Mouse (Mus musculus) layer of hippocampus, adult 18-20 months (tissue): ENCODE data around the gene 4930432M17Rik. TPM values are rescaled to one million over a fixed set of nuclear protein-coding genes. Genes with fewer than 3 reads are reported as not detected.

ENCODE experiments used
- DNase-seq, 2 experiments: peaks; one replicate each; pipeline ENCODE4 v3.0.0; 2022; ENCODE audit warnings: low spot score in 2 of 2
- long read RNA-seq: library from polyadenylated mRNA; stranded (forward); transcript quantifications from one replicate; pipeline ENCODE4 v2.0.0, GENCODE M21; 2021
- total RNA-seq, 2 experiments: library from RNA; stranded (reverse); gene quantifications; 2 replicates each; pipeline ENCODE4 v1.2.3; 2021

Gene 4930432M17Rik
- total RNA-seq: not detected
- long read RNA-seq: 0 reads

GRCm38 (mm10) chr3:121670462-121670861 is at the start of gene 4930432M17Rik:
TSS of gene 4930432M17Rik (plus strand) at chr3:121670762.
- DNase-seq: no peak

DNA sequence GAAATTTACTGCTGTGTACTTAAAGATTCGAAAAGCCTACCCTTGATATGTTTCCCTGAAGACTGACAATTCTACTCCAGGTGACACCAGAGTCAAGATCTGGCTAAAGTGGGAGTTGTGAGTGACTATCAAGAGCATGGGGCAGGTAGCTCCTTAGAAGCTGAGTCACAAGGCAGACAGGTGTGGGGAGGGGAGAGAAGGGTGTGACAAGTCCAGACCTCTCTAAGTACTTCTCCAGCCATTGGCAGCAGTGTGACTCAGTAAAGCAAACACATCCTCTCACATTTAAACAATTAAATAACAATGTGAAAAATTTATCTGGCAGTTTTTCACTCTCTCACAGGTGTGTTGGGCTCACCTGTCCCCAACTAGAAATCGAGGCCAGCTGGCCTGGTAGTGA is 44.9 kb upstream of the 4930432M17Rik start:
- DNase-seq: no peak

DNA sequence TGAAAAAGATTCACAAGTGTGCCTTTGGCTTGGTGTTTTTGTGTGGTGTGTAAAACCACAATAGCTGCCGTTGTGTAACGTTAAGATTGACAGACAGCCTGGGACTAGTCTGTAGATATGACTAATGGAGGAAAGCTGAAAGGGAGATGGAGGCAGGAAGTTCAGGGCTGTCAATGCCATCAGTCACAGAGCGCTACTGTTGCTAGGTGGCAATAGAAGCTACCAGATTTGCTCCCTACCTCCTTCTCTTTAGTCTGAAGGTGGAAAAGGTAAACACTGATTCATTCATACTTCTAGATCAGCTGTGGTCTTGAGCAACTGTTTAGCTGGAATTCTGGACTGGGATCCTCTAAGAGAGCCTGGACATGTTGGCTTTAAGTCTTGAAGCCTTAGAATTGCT is 44.3 kb upstream of the 4930432M17Rik start:
- no peak for DNase-seq

- no peak for DNase-seq
These were observed 42.3 kb upstream of the 4930432M17Rik start for GRCm38 (mm10) chr3:121628245-121628644.

DNA sequence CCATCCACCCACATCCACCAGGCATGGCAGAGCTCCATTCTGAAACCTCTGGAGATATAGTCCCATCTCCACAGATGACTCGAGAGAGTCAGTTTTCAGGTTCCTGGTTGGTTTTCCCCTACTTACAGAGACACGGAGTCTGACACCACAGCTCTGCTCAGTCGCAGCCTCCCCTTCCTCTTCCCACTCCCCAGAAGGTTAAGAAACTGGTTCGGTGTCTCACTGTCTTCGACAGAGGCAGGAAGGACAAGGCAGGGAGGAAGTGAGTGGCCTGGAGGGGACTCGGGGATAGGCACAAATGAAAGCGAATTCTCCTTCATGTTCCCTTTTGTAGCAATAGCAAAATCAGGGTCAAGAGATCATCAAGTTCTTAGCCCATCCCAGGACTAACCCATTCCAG is 39.9 kb upstream of the 4930432M17Rik start:
- DNase-seq: no peak

DNA sequence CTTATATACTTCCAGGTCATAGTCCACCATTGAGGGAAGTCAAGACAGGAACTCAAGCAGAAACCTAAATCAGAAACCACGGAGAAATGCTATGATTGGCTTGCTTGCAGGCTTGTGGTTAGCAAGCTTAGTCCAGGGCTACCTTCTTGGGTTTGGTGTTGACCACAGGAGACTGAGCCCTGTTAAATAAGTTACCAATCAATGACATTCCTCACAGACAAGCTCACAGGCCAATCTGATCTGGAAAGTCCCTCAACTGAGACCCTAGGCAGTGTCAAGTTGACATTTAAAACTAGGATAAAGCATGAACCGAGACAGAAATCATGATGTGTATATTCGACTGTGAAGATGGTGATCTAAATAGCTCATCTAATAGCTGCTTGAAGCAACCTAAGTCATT is 35.6 kb upstream of the 4930432M17Rik start:
- no peak for DNase-seq

DNA sequence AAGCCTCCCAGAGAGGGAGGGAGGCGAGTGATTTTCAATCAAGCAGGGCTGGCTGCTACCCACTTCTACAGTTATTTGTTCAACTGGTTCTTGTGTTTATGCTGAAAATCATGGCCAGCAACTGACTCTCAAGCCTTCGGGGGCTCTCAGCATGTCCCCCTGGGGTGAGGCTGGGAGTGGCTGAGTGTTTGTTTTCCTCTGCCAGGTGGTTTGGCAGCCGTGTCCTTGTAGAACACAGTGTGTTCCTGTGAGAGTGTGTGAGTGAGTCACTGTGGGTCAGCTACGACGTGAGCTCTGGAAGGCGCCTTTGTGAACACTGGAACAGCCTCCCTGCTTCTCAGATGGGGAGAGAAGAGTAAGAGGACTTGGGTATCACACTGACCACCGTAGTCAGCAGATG is 35.1 kb upstream of the 4930432M17Rik start:
- peak in 1 of 2 experiments; percentile 24 for DNase-seq

- peak; percentile 28 to 80 for DNase-seq
These were observed 34.2 kb upstream of the 4930432M17Rik start for GRCm38 (mm10) chr3:121636315-121636714.

GRCm38 (mm10) chr3:121636748-121637147 is 33.8 kb upstream of the 4930432M17Rik start:
- DNase-seq: no peak

GRCm38 (mm10) chr3:121637792-121638191 is 32.8 kb upstream of the 4930432M17Rik start:
- DNase-seq: no peak

GRCm38 (mm10) chr3:121638241-121638640 is 32.3 kb upstream of the 4930432M17Rik start:
- no peak for DNase-seq

- no peak for DNase-seq
These were observed 30.0 kb upstream of the 4930432M17Rik start for GRCm38 (mm10) chr3:121640611-121641010.

DNA sequence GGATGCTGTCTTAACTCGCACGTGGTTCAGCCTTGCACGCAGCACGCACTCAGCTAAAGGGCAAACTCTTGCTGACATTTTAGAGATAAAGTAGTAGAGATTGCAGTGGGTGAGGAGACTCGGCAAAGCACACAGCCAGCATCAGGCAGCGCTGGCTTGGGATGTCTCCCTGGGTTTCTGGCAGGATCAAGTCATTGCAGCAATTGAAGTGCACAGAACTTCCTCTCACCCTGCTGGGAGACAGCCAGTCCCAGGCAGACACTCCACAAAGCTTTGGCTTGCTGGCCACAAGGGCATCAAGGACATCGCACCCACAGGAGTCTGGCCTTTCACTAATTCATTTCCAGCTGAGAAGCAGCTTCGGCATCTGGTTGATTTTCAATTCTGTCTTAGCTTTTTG is 27.3 kb upstream of the 4930432M17Rik start:
- DNase-seq: peak in 1 of 2 experiments; percentile 28

DNA sequence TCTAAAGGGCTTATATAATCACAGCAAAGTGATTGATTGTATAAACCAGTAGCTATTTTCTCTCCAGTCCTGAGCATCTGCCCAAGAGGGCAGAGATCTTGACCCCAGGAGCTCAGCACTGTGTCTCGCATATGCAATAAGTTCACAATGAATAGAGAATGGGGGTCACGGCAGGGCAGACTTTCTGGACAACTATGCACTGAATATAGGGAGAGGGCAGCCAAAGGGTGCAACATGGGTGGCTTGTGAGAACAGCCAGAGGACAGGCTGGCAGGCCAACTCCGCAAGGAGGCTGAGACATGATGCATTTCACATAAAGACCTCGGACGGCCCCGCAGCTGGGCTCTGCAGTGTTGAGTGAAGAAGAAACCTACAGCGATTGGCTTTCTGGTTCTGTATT is 25.1 kb upstream of the 4930432M17Rik start:
- no peak for DNase-seq

- no peak for DNase-seq
These were observed 24.1 kb upstream of the 4930432M17Rik start for GRCm38 (mm10) chr3:121646364-121647048.

GRCm38 (mm10) chr3:121648238-121648778 is 22.3 kb upstream of the 4930432M17Rik start:
- DNase-seq: no peak

DNA sequence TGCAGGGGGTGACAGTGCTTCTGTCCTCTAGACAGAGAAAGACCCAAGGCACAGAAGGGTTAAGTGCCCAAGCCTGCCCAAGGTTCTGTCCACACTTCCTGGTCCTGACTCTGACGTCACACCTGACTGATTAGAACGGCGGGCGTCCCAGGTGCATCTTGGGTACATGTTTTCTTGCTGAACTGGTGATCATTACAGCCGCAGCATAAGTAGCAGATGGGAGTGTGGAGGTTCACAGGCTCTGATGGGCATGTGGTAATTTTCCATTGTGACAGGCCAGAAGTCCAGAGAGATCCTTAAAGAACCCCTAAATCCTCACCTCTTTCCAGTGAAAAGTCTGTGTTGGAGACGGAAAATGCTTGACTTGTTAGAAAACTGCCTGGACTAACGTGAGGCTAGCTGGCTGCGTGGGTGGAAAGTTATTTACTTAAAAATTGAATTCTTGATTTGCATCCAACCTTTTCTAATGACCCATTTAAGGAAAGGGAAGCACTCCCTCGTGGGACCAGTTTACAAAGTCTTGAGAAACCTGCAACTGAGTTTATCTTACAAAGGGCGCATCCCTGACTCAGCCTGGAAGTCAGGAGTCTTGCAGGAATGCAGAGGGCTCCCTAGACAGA is 20.4 kb upstream of the 4930432M17Rik start:
- DNase-seq: no peak

- DNase-seq: no peak
These were observed 18.9 kb upstream of the 4930432M17Rik start for GRCm38 (mm10) chr3:121651710-121652109.

GRCm38 (mm10) chr3:121652186-121652585 is 18.4 kb upstream of the 4930432M17Rik start:
- no peak for DNase-seq

GRCm38 (mm10) chr3:121656922-121657321 is 13.6 kb upstream of the 4930432M17Rik start:
- DNase-seq: no peak

- no peak for DNase-seq
These were observed 7.7 kb upstream of the 4930432M17Rik start for GRCm38 (mm10) chr3:121662705-121663469.

DNA sequence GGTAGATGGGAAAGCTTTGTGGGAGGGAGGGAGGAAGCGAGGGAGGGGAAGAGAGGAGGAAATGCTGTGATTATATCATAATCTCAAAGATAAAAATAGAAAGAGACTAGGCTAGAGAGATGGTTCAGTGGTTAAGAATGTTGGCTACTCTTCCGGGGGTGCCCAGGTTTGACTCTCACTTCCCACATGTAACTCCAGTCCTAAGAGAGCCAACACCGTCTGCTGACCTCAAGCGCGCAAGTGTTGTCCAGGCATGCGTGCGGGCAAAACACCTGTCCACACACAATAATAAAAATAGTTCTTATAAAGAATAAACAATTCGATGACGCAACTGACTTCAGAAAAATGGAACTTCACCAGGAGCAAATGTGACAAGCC is 7.1 kb upstream of the 4930432M17Rik start:
- no peak for DNase-seq
